Mouse (Mus musculus) megakaryocyte, embryonic 14.5 days (primary cell): ENCODE measurements around the gene Frmd4b.
"Not testable (repeated sequence)": the region's sequence is repeated elsewhere in the genome, so short reads cannot be mapped to it uniquely, and the experiment has no call there.

ENCODE experiments used
- FLI1 ChIP-seq: IDR thresholded peaks from 2 replicates; pipeline ENCODE4 v1.6.1; 2012; ENCODE audit warnings: low read length, inconsistent platforms, mixed read lengths
- GATA1 ChIP-seq: IDR thresholded peaks from 3 replicates; pipeline ENCODE4 v1.6.1; 2012; ENCODE audit warnings: mixed read lengths, low read length, inconsistent platforms, borderline replicate concordance

DNA sequence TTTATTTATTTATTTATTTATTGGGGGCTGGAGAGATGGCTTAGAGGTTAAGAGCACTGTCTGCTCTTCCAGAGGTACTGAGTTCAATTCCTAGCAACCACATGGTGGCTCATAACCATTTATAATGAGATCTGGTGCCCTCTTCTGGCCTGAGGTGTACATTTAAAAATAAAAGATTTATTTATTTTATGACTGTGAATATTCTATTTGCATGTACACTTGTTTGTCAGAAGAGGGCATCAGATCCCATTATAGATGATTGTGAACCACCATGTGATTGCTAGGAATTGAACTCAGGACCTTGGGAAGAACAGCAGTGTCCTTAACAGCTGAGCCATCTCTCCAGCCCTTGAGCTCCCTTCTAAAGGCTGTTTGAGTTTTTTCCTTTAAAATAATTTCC lies 353.6 kb downstream of the Frmd4b start:
- TF ChIP-seq GATA1, FLI1: not testable (repeated sequence)
